Mouse (Mus musculus) urinary bladder, postnatal 36 days (tissue): ENCODE data around the gene Ewsr1.

Experiments used
- DNase-seq, 2 experiments: peaks; one replicate each; pipeline ENCODE4 v3.0.0; 2022; ENCODE audit warnings: low spot score in 2 of 2, mixed read lengths in 1 of 2

Gene Ewsr1

GRCm38 (mm10) chr11:5098736-5099542 is at the start of gene Ewsr1, which contains the start of gene Rhbdd3:
Gene Ewsr1, minus strand, starts transcription at chr11:5099266.
Gene Rhbdd3, plus strand, starts transcription at chr11:5098926.
- DNase-seq: peak; percentile 97 to 98

- no peak for DNase-seq
Measured at GRCm38 (mm10) chr11:5145600-5145999, 46.5 kb upstream of the Ewsr1 start.

- no peak for DNase-seq
Measured at GRCm38 (mm10) chr11:5141965-5142364, 42.9 kb upstream of the Ewsr1 start.

GRCm38 (mm10) chr11:5141252-5141651 is 42.2 kb upstream of the Ewsr1 start:
- no peak for DNase-seq

- DNase-seq: peak; percentile 75 to 78
Measured at GRCm38 (mm10) chr11:5140619-5141018, 41.6 kb upstream of the Ewsr1 start.

GRCm38 (mm10) chr11:5139372-5139771 is 40.3 kb upstream of the Ewsr1 start:
- no peak for DNase-seq

- no peak for DNase-seq
Measured at GRCm38 (mm10) chr11:5138642-5139041, 39.6 kb upstream of the Ewsr1 start.

GRCm38 (mm10) chr11:5135914-5136313 is 36.8 kb upstream of the Ewsr1 start:
- peak in 1 of 2 experiments; percentile 62 for DNase-seq

GRCm38 (mm10) chr11:5132751-5133150 is 33.7 kb upstream of the Ewsr1 start:
- DNase-seq: no peak

- DNase-seq: no peak
Measured at GRCm38 (mm10) chr11:5130111-5130665, 31.1 kb upstream of the Ewsr1 start.

GRCm38 (mm10) chr11:5129035-5129480 is 30.0 kb upstream of the Ewsr1 start:
- no peak for DNase-seq

GRCm38 (mm10) chr11:5125713-5126112 is 26.6 kb upstream of the Ewsr1 start:
- DNase-seq: no peak

- peak; percentile 84 to 85 for DNase-seq
Measured at GRCm38 (mm10) chr11:5114931-5115581, 16.0 kb upstream of the Ewsr1 start.

- no peak for DNase-seq
Measured at GRCm38 (mm10) chr11:5113645-5114044, 14.6 kb upstream of the Ewsr1 start.

GRCm38 (mm10) chr11:5109441-5109840 is 10.4 kb upstream of the Ewsr1 start:
- DNase-seq: peak; percentile 23 to 32

GRCm38 (mm10) chr11:5103986-5104509 is 5.0 kb upstream of the Ewsr1 start:
- no peak for DNase-seq

- no peak for DNase-seq
Measured at GRCm38 (mm10) chr11:5102384-5102783, 3.3 kb upstream of the Ewsr1 start.

- DNase-seq: no peak
Measured at GRCm38 (mm10) chr11:5101641-5102040, 2.6 kb upstream of the Ewsr1 start.

GRCm38 (mm10) chr11:5100801-5101200 is 1.7 kb upstream of the Ewsr1 start:
- no peak for DNase-seq

GRCm38 (mm10) chr11:5100283-5100682 is 1.2 kb upstream of the Ewsr1 start:
- DNase-seq: no peak

- peak; percentile 84 to 86 for DNase-seq
Measured at GRCm38 (mm10) chr11:5099576-5100183, 614 bp upstream of the Ewsr1 start.
